Mouse (Mus musculus) cortical plate, adult 2 months (tissue): ENCODE measurements around the gene Gm11096.

Experiments
- CTCF ChIP-seq: fragments of 200-500 bp; IDR thresholded peaks from 2 replicates; pipeline ENCODE4 v1.5.1; 2011; ENCODE audit warnings: mild to moderate bottlenecking, control low read depth, low read length; ENCODE audit not compliant: insufficient read depth; ENCODE audit errors: extremely low read depth
- POLR2A ChIP-seq: fragments of 200-500 bp; IDR thresholded peaks from 2 replicates; pipeline ENCODE4 v1.6.1; 2011; ENCODE audit warnings: mild to moderate bottlenecking, low read length, control low read depth; ENCODE audit not compliant: insufficient read depth; ENCODE audit errors: extremely low read depth

DNA sequence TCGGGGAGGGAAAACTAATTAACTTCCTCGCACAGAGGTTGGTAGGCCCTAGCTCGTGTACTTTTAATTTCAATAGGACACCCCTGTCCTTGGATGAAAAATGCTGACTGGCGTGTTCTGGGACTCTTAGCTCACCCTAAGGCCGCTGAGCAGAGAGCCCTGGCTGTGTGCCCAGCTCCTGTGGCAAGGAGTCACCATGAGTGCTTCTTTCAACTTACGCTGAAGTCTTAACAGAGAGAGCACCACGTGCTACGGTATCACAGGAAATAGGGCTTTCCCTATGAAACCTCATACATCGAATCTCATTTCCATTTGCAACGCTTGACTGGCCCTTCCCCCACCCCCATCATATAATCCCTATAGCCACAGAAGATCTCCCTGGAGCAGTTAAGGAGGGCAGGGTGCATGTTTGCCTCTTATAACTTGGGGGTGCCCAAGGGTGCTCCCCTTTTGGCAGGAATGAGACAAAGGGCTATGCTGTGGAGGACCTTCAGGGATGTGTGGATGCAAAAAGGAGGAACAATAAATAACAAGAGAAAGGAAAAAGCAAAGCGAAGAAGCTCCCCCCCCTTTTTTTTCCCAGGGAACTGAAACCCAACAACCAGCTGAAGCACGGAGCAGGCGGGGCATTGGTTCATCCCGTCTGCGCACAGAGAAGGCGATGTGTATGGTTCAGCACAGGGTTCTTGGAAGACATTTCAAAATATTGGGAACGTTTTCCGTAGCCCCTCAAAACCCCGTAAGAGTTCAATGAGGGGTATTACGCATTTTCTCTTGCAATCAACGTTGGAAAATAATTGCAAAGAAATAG lies 39.0 kb downstream of the Gm11096 start:
- TF ChIP-seq CTCF (no peak), POLR2A (no peak)
